Mouse (Mus musculus): ENCODE data around the gene Vmn1r202.

DNA sequence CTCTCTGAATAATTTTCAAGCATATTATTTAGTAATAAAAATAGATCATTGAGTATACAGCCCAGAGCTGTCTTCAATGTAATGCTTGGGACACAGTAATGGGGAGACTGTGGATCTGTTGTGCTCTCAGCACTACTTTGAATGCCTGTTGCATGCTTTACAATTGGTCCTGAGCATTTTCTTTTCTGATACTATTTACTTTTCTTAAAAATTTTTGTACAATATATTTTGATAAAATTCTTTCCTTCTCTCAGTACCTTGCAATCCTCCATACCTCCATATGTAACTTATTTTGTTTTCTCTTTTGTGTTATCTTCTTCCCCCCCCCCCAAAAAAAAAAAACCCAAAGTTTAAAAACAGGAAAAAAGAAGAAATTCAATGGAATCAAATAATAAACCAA is at the start of gene Vmn1r202:
- TF ChIP-seq POLR2A (IDR thresholded peaks at IDR 0.05; ENCODE audit: insufficient read length, low read depth) (no peak), MYOG (IDR thresholded peaks at IDR 0.05; ENCODE audit: control insufficient read depth in 1 of 3, insufficient read depth in 1 of 3, insufficient read length in 2 of 3, low read depth in 2 of 3) (no peak), CEBPB (IDR thresholded peaks at IDR 0.05; ENCODE audit: insufficient read depth, poor library complexity, severe bottlenecking) (no peak), USF1 (IDR thresholded peaks at IDR 0.05; ENCODE audit: low read depth) (no peak), TCF3 (IDR thresholded peaks at IDR 0.05; ENCODE audit: insufficient read length, low read depth) (no peak), MAX (IDR thresholded peaks at IDR 0.05; ENCODE audit: low read depth) (no peak), E2F4 (IDR thresholded peaks at IDR 0.05; ENCODE audit: insufficient read depth) (no peak), MYOD1 (IDR thresholded peaks at IDR 0.05; ENCODE audit: control insufficient read depth in 1 of 3, insufficient read length in 2 of 3, low read depth in 2 of 3) (no peak), TCF12 (IDR thresholded peaks at IDR 0.05; ENCODE audit: insufficient read depth, poor library complexity, severe bottlenecking) (no peak), SRF (IDR thresholded peaks at IDR 0.05; ENCODE audit: control insufficient read depth, insufficient read length, low read depth) (no peak), POLR2AphosphoS2 (IDR thresholded peaks at IDR 0.05; ENCODE audit: insufficient read length, low read depth) (no peak), REST (IDR thresholded peaks at IDR 0.05; ENCODE audit: insufficient read depth, insufficient read length) (no peak)

All from myocyte (in vitro differentiated cells).